Mouse (Mus musculus) fat pad, adult 2 months (tissue): ENCODE measurements around the gene Eif2s3x.
"Not testable (repeated sequence)": the region's sequence is repeated elsewhere in the genome, so short reads cannot be mapped to it uniquely, and the experiment has no call there.

Experiments used
- DNase-seq: peaks from one replicate; pipeline ENCODE4 v3.0.0-alpha.2; 2011; ENCODE audit warnings: low read depth, low spot score; ENCODE audit errors: extremely low read depth

Gene Eif2s3x

GRCm38 (mm10) chrX:94212597-94213321 lies at the start of gene Eif2s3x:
Gene Eif2s3x, minus strand, starts transcription at chrX:94212862.
- no peak for DNase-seq

- DNase-seq: no peak
Observed at GRCm38 (mm10) chrX:94235601-94236000, 22.9 kb upstream of the Eif2s3x start.

- no peak for DNase-seq
Observed at GRCm38 (mm10) chrX:94235190-94235555, 22.5 kb upstream of the Eif2s3x start.

GRCm38 (mm10) chrX:94234532-94235189 lies 22.0 kb upstream of the Eif2s3x start, which contains the start of gene Klhl15:
Gene Klhl15, plus strand, starts transcription at chrX:94234599.
- no peak for DNase-seq

GRCm38 (mm10) chrX:94233936-94234531 lies 21.4 kb upstream of the Eif2s3x start:
- DNase-seq: no peak

- DNase-seq: no peak
Observed at GRCm38 (mm10) chrX:94233432-94233831, 20.8 kb upstream of the Eif2s3x start.

- DNase-seq: no peak
Observed at GRCm38 (mm10) chrX:94213384-94213783, 722 bp upstream of the Eif2s3x start.

- no peak for DNase-seq
Observed at GRCm38 (mm10) chrX:94212264-94212596, 432 bp downstream of the Eif2s3x start.

GRCm38 (mm10) chrX:94197789-94198188 lies 14.9 kb downstream of the Eif2s3x start:
- no peak for DNase-seq

GRCm38 (mm10) chrX:94193901-94194300 lies 18.8 kb downstream of the Eif2s3x start:
- DNase-seq: not testable (repeated sequence)

- no peak for DNase-seq
Observed at GRCm38 (mm10) chrX:94185156-94185555, 27.5 kb downstream of the Eif2s3x start.

GRCm38 (mm10) chrX:94183814-94184213 lies 28.8 kb downstream of the Eif2s3x start:
- no peak for DNase-seq

- DNase-seq: peak; percentile 37
Observed at GRCm38 (mm10) chrX:94177715-94178340, 34.8 kb downstream of the Eif2s3x start.

- DNase-seq: no peak
Observed at GRCm38 (mm10) chrX:94169348-94169747, 43.3 kb downstream of the Eif2s3x start.

- DNase-seq: no peak
Observed at GRCm38 (mm10) chrX:94152251-94152830, 60.3 kb downstream of the Eif2s3x start.

GRCm38 (mm10) chrX:94150471-94150870 lies 62.2 kb downstream of the Eif2s3x start:
- DNase-seq: no peak

- no peak for DNase-seq
Observed at GRCm38 (mm10) chrX:94142004-94142771, 70.5 kb downstream of the Eif2s3x start.

- no peak for DNase-seq
Observed at GRCm38 (mm10) chrX:94140080-94140479, 72.6 kb downstream of the Eif2s3x start.
